Mouse (Mus musculus) ovary, adult 18-20 months (tissue): ENCODE measurements at regions not wholly inside any gene's neighbourhood (a gene's known extent, or its start where the extent isn't known, plus 50 kb on each side); places are given as distances from the start of the nearest gene placed in this dataset.
A peak's percentile ranks its signal among the peaks of the same experiment; 100 is the strongest.

Source experiments
- DNase-seq: peaks from one replicate; pipeline ENCODE4 v3.0.0; 2022; ENCODE audit warnings: low spot score, mixed read lengths

- DNase-seq: no peak
These were observed 52.1 kb upstream of the Hmcn1 start for GRCm38 (mm10) chr1:151045334-151045733.

GRCm38 (mm10) chr1:151046626-151047025, 53.4 kb upstream of the Hmcn1 start:
- DNase-seq: no peak

- DNase-seq: no peak
These were observed 56.7 kb upstream of the Hmcn1 start for GRCm38 (mm10) chr1:151049726-151050506.

GRCm38 (mm10) chr1:151050507-151050816, 57.2 kb upstream of the Hmcn1 start:
- no peak for DNase-seq

- no peak for DNase-seq
These were observed 60.0 kb upstream of the Hmcn1 start for GRCm38 (mm10) chr1:151053268-151053667.

GRCm38 (mm10) chr1:151055396-151055795, 62.2 kb upstream of the Hmcn1 start:
- DNase-seq: no peak

GRCm38 (mm10) chr1:151059546-151060136, 66.4 kb upstream of the Hmcn1 start:
- no peak for DNase-seq

- DNase-seq: no peak
These were observed 71.9 kb upstream of the Hmcn1 start for GRCm38 (mm10) chr1:151065090-151065567.

GRCm38 (mm10) chr1:151066379-151067128, 73.3 kb upstream of the Hmcn1 start:
- DNase-seq: no peak

GRCm38 (mm10) chr1:151074508-151075314, 81.5 kb upstream of the Hmcn1 start:
- DNase-seq: no peak

- DNase-seq: no peak
These were observed 82.3 kb upstream of the Hmcn1 start for GRCm38 (mm10) chr1:151075541-151075940.

GRCm38 (mm10) chr1:151078909-151079522, 85.8 kb upstream of the Hmcn1 start:
- DNase-seq: peak; percentile 60

GRCm38 (mm10) chr1:151079614-151080360, 86.6 kb upstream of the Hmcn1 start:
- peak; percentile 72 for DNase-seq

GRCm38 (mm10) chr1:151080510-151080980, 87.3 kb upstream of the Hmcn1 start:
- peak; percentile 47 for DNase-seq

- no peak for DNase-seq
These were observed 89.3 kb upstream of the Hmcn1 start for GRCm38 (mm10) chr1:151082510-151083033.

GRCm38 (mm10) chr1:151083806-151084205, 90.6 kb upstream of the Hmcn1 start:
- no peak for DNase-seq

- DNase-seq: no peak
These were observed 93.0 kb upstream of the Hmcn1 start for GRCm38 (mm10) chr1:151086111-151086859.

- DNase-seq: no peak
These were observed 94.0 kb upstream of the Hmcn1 start for GRCm38 (mm10) chr1:151087151-151087660.

- DNase-seq: no peak
These were observed 94.4 kb upstream of the Gm47985 start for GRCm38 (mm10) chr1:151087811-151088511.
